Mouse (Mus musculus): ENCODE results near the gene Hdac7. TPM values are rescaled to one million over a fixed set of nuclear protein-coding genes. Genes with fewer than 3 reads are reported as not detected.

Gene Hdac7
- polyA plus RNA-seq, 1 experiment from 2014 or later, result 20.4 TPM

DNA sequence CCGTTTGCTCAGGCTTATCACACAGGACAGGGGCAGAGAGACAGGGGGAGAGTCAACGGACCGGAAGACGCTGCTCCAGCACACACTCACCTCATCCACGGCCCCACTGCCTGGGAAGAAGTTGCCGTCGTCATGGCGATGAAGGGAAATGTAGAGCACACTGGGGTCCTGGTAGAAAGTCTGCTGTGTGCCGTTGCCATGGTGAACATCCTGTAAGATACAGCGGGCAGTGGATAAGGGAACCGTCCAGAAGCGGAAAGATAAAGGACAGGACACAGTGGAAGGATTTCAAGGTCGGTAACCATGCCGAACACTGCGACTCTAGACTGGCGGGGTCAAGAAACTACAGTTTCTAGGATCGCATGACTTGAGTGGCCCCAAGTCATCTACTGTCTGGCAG, 46.2 kb downstream of the Hdac7 start:
- Histone ChIP-seq H3K27me3 (no peaks in the 10 kb centered on the region), H3K4me2 (no peak overlapping the region), H3K36me3 (peaks cover 80% of the 10 kb centered on the region), H3K4me3 (no peak overlapping the region), H3K4me1 (replicated peaks) (peaks cover 6% of the 10 kb centered on the region; the same call in 1 of the 2 replicates), H3K27ac (no peak overlapping the region), H3K9ac (no peak overlapping the region), H3K9me3 (replicated peaks) (no peaks in the 10 kb centered on the region)
- WGBS, result 49% methylated on average over 17 of the region's 17 CpGs
- ATAC-seq (replicated peaks; ENCODE audit: insufficient number of reproducible peaks, insufficient read depth, low FRiP score, low read depth), result peak; percentile 70

DNA sequence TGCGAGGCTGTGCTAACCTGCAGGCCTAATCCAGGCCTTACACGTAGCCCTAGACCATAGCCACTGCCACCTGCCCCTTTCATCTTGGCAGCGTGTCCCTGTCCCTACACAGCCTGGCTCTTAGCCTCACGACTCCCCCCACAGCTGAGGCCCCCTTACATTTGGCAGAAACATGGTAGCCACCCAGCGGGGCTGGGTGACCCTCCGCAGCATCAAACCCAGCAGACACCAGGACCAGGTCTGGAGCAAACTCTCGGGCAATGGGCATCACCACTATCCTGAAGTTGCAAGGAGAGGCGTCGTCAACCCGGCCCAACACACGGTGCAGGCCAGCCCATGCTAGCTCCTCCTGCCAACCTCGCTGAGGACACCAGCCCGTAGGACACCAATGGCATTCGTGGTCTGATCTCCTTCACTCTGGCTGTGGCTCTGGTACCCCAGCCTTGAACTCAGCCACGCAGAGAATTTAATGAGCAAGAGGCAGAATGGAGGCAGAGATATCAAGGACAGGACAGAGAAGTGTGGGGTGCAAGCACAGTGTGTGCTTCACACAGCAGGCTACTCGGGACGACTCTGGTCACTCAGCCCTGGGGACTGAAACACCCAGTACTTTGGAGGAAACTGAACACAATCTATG, 47.5 kb downstream of the Hdac7 start:
- Histone ChIP-seq H3K27ac (no peak overlapping the region), H3K36me3 (peaks cover 80% of the 10 kb centered on the region), H3K4me2 (no peak overlapping the region), H3K4me1 (replicated peaks) (peaks cover 3% of the 10 kb centered on the region; the same call in 1 of the 2 replicates), H3K9me3 (replicated peaks) (no peaks in the 10 kb centered on the region), H3K9ac (no peak overlapping the region), H3K27me3 (no peaks in the 10 kb centered on the region), H3K4me3 (no peak overlapping the region)
- WGBS, result 95% methylated on average over 17 of the region's 17 CpGs
- no peak for ATAC-seq (replicated peaks; ENCODE audit: insufficient number of reproducible peaks, insufficient read depth, low FRiP score, low read depth)

DNA sequence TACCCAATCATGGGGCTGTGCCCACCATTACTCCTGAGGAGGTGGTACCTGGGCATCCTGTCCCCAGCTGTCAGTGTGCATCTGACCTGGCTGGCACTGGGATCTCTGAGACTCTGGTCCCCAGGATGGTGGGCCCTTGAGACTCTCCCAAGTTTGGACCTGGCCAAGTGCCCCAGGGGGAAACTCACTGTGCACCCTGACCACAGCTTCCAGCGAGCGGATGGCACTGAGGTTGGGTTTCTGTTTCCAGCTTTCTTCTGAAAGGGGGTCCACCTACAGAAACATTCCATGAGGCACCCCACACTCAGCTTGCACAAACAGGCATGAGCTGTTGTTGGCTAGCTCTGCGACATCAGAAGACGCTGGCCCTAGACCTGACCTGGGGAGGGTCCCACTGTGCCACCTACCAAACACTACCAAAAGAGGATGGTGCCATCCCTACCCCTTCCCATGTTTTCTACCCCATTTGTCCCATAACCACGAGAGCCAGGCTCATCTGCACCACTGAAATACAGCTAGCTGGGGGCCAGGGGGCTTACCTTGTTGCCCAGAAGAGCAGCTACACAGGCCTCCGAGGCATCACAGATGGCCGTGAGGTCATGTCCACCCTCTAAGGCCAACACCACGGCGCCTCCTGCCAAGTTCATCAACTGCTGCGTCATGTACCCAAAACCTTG, 48.6 kb downstream of the Hdac7 start:
- H3K27me3 ChIP-seq, result no peaks in the 10 kb centered on the region
- no peak overlapping the region for H3K27ac ChIP-seq
- H3K4me2 ChIP-seq, result no peak overlapping the region
- H3K4me1 ChIP-seq (replicated peaks), result peaks cover 3% of the 10 kb centered on the region; the same call in 1 of the 2 replicates
- no peak overlapping the region for H3K9ac ChIP-seq
- peaks cover 80% of the 10 kb centered on the region for H3K36me3 ChIP-seq
- no peaks in the 10 kb centered on the region for H3K9me3 ChIP-seq (replicated peaks)
- H3K4me3 ChIP-seq, result no peak overlapping the region
- no peak for ATAC-seq (replicated peaks; ENCODE audit: insufficient number of reproducible peaks, insufficient read depth, low FRiP score, low read depth)
- WGBS, result 95% methylated on average over 10 of the region's 10 CpGs

DNA sequence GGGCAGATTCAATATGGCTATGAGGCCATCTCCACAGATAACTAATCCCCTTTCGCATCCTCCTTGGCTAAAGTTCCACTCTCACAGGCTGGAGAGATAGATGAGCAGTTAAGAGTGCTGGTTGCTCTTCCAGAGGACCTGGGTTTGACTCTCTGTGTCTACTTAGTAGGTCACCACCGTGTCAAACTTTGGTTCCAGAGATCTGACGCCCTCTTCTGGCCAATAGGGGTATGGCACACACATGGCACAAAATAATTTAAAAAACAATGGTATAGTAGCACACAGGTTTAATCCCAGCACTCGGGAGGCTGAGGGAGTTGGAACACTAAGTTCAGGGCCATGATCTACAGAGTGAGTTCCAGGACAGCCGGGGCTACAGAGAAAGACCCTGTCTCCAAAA, 50.0 kb downstream of the Hdac7 start:
- Histone ChIP-seq H3K27ac (no peak overlapping the region), H3K4me2 (no peak overlapping the region), H3K9ac (no peak overlapping the region), H3K36me3 (peaks cover 68% of the 10 kb centered on the region), H3K9me3 (replicated peaks) (no peaks in the 10 kb centered on the region), H3K27me3 (no peaks in the 10 kb centered on the region), H3K4me3 (no peak overlapping the region), H3K4me1 (replicated peaks) (peaks cover 5% of the 10 kb centered on the region; the same call in 1 of the 2 replicates)
- WGBS, result 71% methylated on average over 5 of the region's 5 CpGs
- ATAC-seq (replicated peaks; ENCODE audit: insufficient number of reproducible peaks, insufficient read depth, low FRiP score, low read depth), result no peak

DNA sequence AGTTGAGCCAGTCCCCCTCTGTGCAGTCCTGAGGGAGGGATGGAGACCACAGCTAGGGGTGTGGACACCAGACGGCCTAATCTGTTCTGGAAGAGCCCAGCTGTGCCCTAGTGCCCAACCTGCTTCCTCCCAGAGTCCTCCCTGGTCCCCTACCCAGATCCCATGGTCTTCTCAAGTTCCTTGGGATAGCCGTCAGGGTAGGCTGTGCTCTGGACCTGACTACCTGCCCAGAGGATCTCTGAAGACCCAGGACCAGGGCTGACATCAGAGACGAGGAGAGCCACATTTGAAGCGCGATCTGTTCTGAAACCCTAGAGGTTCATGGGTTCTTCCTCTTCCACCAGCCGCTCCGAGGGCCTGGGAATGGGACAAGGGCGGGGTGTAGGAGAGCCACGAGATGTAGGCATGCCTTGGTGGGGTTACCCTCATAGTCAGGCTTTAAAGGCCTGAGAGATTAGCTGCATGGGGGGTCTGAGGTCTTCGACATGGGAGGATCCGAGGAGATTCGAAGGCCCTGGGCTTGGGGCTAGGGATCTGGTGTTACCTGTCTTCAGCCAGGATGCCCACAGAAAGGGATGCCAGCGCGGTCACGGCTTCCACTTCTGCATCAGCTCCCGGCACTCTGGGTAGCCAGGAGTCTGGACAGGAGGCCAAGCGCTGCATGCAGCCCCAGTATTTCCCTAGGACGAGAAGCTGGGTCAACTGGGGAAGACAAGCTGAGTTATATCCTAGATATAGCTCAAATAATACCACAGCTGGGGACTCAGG, 50.7 kb downstream of the Hdac7 start:
- WGBS, result 90% methylated on average over 18 of the region's 18 CpGs
- H3K9ac ChIP-seq, result no peak overlapping the region
- no peak overlapping the region for H3K27ac ChIP-seq
- no peak overlapping the region for H3K4me3 ChIP-seq
- H3K36me3 ChIP-seq, result peaks cover 66% of the 10 kb centered on the region
- no peaks in the 10 kb centered on the region for H3K9me3 ChIP-seq (replicated peaks)
- no peak overlapping the region for H3K4me2 ChIP-seq
- ATAC-seq (replicated peaks; ENCODE audit: insufficient number of reproducible peaks, insufficient read depth, low FRiP score, low read depth), result no peak
- H3K27me3 ChIP-seq, result no peaks in the 10 kb centered on the region
- H3K4me1 ChIP-seq (replicated peaks), result peaks cover 11% of the 10 kb centered on the region

DNA sequence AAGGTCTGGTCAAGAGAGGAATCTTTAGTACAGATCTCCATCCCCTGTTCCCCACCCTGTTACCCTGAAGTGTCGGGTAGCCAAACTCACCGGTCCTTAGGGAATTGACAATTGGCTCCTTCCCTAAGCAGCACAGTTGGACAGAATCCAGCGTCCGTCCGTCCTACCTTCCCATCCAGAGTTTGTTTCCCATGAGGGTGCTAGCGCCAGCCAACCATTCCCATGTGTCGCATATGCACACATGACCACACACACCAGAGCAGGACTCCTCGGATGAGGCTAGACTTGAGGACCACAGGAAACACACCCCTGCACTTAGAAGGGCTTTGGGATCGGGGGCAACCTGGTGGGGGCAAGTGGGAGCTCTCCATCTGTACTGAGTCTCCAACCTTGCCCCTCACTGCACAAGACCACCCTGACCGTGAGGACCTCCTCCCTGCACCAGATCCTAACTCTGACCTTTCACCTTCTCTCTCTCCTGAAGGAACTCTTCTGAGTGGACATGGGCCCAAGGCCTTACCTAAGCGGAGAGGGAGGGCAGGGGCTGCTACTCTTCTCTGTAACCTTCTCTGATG, 53.1 kb downstream of the Hdac7 start:
- Histone ChIP-seq H3K4me1 (replicated peaks) (peaks cover 22% of the 10 kb centered on the region), H3K36me3 (peaks cover 52% of the 10 kb centered on the region), H3K27me3 (no peaks in the 10 kb centered on the region), H3K9ac (no peak overlapping the region), H3K4me3 (no peak overlapping the region), H3K9me3 (replicated peaks) (no peaks in the 10 kb centered on the region), H3K4me2 (no peak overlapping the region), H3K27ac (no peak overlapping the region)
- 84% methylated on average over 11 of the region's 11 CpGs for WGBS
- ATAC-seq (replicated peaks; ENCODE audit: insufficient number of reproducible peaks, insufficient read depth, low FRiP score, low read depth), result no peak

DNA sequence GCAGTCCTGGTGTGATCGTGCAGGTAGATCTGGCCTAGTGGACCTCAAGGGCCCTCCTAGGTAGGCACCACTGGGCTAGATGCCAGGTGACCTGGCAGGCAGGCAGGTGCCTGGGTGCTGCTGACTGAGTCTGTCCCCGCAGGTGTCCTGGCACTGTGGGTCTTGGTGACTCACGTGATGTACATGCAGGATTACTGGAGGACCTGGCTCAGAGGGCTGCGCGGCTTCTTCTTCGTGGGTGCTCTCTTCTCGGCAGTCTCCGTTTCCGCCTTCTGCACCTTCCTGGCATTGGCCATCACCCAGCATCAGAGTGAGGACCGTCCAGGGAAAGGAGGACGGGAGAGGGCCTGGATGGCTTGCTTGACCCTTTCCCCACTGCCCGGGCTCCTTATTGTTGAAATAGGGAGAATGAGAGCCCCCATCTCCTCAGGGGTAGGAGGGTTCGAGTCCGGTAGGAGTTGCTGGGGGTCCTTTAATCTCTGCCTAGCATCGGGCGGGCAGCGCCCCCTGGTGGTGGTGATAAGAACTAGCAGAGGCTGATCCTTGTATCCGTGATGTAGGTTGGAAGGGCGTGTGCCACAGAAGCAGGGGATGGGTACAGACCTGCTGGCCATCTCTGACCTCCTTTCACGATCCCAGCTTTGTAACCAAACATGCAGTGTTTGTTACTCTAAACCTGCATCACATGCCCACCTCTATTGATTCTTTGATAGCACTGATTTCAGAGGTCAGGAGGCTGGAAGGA, 54.4 kb downstream of the Hdac7 start:
- Histone ChIP-seq H3K36me3 (peaks cover 39% of the 10 kb centered on the region), H3K4me2 (no peak overlapping the region), H3K4me3 (no peak overlapping the region), H3K9ac (no peak overlapping the region), H3K9me3 (replicated peaks) (no peaks in the 10 kb centered on the region), H3K4me1 (replicated peaks) (peaks cover 33% of the 10 kb centered on the region), H3K27me3 (no peaks in the 10 kb centered on the region), H3K27ac (no peak overlapping the region)
- ATAC-seq (replicated peaks; ENCODE audit: insufficient number of reproducible peaks, insufficient read depth, low FRiP score, low read depth), result no peak
- 60% methylated on average over 20 of the region's 20 CpGs for WGBS

DNA sequence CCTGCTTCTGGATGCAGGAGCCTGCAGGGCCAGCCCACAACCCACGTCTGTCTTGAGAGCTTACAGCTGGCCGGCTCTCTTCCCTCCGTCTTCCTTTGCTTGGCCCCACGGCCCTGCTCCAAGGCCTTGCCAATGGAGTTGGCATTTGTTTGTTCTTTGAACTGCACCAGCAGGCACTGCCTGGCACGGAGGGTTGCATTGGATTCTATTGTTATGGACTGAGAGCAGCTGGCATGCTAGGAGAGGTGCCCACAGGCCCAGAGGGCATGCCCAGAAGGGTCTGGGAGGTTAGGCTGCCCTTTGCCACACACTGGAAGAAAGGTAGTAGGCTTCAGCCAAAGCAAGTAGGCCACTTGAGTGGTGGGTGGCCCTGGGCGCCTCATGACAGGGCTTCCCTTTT, 55.5 kb downstream of the Hdac7 start:
- 58% methylated on average over 6 of the region's 6 CpGs for WGBS

DNA sequence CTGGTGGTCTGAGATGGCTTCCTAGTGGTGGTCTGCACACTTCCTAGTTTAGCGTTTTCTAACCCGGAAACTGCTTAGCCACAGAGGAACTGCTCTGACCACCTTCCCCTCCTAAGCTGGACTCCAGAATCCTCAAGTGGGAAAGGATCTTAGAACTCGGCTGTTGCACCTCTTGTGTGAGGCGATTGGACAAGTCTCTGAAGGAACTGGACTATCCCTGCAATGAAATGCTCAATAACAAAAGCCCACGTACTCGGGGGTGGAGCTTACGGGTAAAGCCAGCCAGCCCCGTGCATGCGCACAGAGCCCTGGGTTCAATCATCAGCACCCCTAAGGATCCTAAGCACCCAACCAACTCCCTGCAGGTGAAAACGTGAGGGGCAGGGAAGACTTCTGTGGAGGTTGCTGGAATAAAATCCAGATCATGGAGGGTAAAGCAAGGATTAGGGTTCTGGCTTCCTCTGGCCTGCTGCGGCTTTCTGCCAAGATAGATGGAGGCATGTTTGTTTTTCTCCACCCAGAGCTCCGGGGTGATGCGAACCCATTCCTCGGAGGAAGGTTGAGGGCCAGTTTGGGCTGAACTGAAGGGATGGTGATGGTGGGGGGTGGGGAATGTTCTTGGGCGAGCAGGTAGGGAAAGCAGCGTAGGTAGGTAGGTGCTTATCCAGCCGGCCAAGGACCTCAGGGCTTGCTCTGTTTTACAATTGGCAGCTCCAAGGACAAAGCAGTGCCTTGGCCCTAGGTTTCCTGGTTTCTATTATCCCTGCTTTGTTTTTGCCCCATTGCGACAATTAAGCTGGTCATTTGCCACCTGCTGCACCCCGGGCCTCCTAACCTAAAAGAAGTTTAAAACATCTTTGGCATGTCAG, 56.3 kb downstream of the Hdac7 start:
- Histone ChIP-seq H3K4me2 (peak overlapping the region; percentile 20; the same call in 1 of the 2 replicates), H3K9me3 (replicated peaks) (no peaks in the 10 kb centered on the region), H3K27ac (no peak overlapping the region), H3K36me3 (peaks cover 21% of the 10 kb centered on the region), H3K4me3 (no peak overlapping the region), H3K27me3 (no peaks in the 10 kb centered on the region), H3K4me1 (replicated peaks) (peaks cover 39% of the 10 kb centered on the region), H3K9ac (no peak overlapping the region)
- 66% methylated on average over 19 of the region's 19 CpGs for WGBS
- ATAC-seq (replicated peaks; ENCODE audit: insufficient number of reproducible peaks, insufficient read depth, low FRiP score, low read depth), result no peak

More for the DNA sequence above, 55.5 kb downstream of the Hdac7 start:
- H3K36me3 ChIP-seq, result peaks cover 28% of the 10 kb centered on the region
- H3K27ac ChIP-seq, result peak overlapping the region; percentile 46
- no peak overlapping the region for H3K9ac ChIP-seq
- no peak for ATAC-seq (replicated peaks; ENCODE audit: insufficient number of reproducible peaks, insufficient read depth, low FRiP score, low read depth)
- no peaks in the 10 kb centered on the region for H3K9me3 ChIP-seq (replicated peaks)
- peaks cover 37% of the 10 kb centered on the region for H3K4me1 ChIP-seq (replicated peaks)
- H3K4me3 ChIP-seq, result no peak overlapping the region
- H3K4me2 ChIP-seq, result no peak overlapping the region
- H3K27me3 ChIP-seq, result no peaks in the 10 kb centered on the region

DNA sequence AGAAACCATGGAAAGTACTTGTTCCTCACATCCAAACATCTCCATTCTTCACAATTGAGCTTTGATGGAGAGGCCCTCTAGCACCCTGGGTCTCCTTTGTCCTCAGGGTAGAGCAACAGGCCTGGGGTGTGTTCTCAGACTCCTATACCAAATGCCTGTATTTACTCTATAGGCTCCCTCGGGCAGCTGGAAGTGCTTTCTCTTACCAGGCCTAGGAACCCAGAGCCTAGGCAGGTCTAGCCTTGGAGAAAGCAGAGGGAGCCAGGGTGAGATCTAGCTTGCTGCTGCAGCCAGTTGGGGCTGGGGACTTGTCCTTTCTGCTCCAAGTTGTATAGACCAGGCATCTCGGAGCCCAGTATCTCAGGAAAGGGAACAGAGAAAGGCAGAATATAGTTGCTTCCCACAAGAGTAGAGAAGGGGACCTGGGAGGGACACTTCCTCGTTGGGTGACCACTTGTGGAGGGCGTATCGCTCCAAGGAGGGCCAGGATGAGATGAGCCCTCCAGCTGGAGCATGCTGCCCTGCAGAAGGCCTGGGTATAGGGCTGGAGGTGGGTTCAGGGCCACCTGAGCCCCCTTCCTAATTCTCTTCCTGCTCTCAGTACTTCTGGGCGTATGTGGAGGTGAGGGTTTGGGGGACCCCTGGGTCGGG, 57.0 kb downstream of the Hdac7 start:
- no peaks in the 10 kb centered on the region for H3K9me3 ChIP-seq (replicated peaks)
- peak overlapping the region; percentile 20; the same call in 1 of the 2 replicates for H3K4me2 ChIP-seq
- H3K27me3 ChIP-seq, result no peaks in the 10 kb centered on the region
- H3K9ac ChIP-seq, result no peak overlapping the region
- no peak for ATAC-seq (replicated peaks; ENCODE audit: insufficient number of reproducible peaks, insufficient read depth, low FRiP score, low read depth)
- H3K27ac ChIP-seq, result peak overlapping the region; percentile 29; the same call in 1 of the 2 replicates
- H3K4me3 ChIP-seq, result no peak overlapping the region
- WGBS, result 81% methylated on average over 7 of the region's 7 CpGs
- peaks cover 47% of the 10 kb centered on the region for H3K4me1 ChIP-seq (replicated peaks)
- peaks cover 14% of the 10 kb centered on the region; the same call in 1 of the 2 replicates for H3K36me3 ChIP-seq
